Mouse (Mus musculus) kidney, adult 8-10 months (tissue): ENCODE measurements around the gene Tbl3.

ENCODE experiments used
- DNase-seq, 2 experiments: peaks; one replicate each; pipeline ENCODE4 v3.0.0; 2022

The Tbl3 gene

DNA sequence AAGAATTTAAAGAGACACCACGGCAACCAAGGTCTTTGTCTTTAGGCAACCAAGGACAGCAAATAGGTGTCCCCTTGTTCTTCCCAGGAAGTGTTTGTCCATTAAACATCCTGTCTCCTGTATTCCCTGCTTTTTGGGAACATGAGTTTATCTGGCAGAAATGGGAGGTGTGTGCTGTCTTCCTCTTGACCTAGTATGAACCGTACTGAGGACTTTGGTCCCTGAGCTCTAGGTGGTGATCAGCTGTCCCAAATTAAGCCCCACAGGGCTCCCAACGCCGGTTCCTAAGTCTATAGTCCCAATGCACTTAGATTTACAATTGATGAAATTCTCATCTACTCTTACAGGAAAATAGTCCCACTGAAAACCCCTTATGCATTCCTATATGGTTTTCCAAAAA is 56.7 kb downstream of the Tbl3 start:
- DNase-seq = no peak

GRCm38 (mm10) chr17:24650070-24650616 is 57.3 kb downstream of the Tbl3 start, which contains the start of gene Slc9a3r2:
Slc9a3r2 (minus strand) TSS chr17:24650327.
- DNase-seq = peak in 1 of 2 experiments; percentile 43

DNA sequence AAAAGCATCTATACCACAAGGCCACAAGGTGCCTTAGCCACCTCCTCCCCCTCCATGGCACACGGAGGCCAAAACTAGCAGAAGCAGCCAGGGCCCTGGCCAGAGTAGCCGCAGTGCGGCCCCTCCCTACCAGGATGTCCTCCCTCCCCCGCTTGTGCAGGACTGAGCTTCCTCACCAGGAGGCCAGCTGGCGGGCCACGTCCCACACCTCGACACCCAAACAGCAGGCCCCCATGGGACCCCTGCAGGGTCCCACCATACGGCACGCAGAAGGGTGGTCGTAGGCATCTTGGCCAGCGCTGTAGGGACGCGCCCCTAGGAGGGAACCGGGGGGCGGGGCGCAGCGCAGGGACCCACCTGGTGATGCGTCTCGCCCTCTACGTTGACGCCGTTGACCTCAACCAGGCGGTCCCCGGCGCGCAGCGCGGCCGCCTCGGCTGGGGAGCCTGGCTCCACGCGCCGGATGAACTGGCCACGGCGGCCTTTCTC is 57.8 kb downstream of the Tbl3 start:
- DNase-seq = peak in 1 of 2 experiments; percentile 54

- DNase-seq = no peak
Observed at GRCm38 (mm10) chr17:24648731-24649377, 58.6 kb downstream of the Tbl3 start.
